Mouse (Mus musculus): Measurements from ENCODE around the gene Dnaja2.

DNA sequence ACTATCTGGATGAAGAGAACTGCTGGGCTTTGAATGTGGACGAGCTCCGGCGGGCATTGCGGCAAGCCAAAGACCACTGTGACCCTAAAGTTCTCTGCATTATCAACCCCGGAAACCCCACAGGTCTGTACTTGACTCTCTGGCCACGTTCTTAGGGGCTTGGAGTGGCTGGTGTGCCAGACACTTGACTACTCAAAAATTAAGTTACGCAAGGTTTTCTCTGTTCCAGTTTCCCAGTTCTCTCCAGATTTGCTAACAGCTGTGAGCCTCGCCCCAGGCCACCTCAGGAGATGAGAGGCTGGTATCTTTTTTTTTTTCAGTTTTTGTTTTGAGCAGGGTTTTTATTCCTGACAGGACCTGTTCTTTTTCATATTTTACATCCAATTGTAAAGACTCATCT is 42.9 kb downstream of the Dnaja2 start:
- TF ChIP-seq EP300 (IDR thresholded peaks at IDR 0.05; ENCODE audit: low read depth) (no peak), CTCF (IDR thresholded peaks at IDR 0.05; ENCODE audit: low read depth) (no peak)

All from heart, postnatal 0 days (tissue).